Comparison of ENCODE assay signal across 7 mouse cellular contexts in the genomic region with DNA sequence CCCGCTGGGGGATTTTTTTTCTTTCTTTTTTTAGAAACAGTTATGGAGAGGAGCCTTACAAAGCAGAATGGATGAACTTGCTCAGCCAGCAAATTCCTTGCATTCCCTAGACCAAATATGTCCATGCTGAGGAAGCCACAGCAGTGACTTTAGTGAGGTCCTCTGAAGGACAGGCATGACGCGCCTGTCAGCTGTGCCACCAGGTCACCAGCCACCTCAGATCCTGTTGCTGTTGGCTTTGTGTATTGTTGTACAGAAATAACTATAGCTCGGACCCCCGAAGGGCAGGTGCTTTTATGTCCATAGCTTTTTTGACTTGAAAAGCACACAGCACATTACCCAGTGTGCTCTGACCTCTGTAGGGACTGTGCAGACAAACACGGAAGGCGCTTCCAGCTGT. TPM values are rescaled to one million over a fixed set of nuclear protein-coding genes. Genes with fewer than 3 reads are reported as not detected.
DNase-seq lines count a peak whose midpoint lies in the region; ATAC-seq and TF ChIP-seq lines count a peak whose summit lies in the region.

No protein-coding gene starts in this region.

- H3K27me3 ChIP-seq in heart, embryonic 13.5 days (replicated peaks), result no peaks in the 10 kb centered on the region
- H3K27me3 ChIP-seq in limb, embryonic 13.5 days, result no peaks in the 10 kb centered on the region

- peak overlapping the region; percentile 44 for H3K4me2 ChIP-seq in heart, embryonic 13.5 days
- H3K4me2 ChIP-seq in limb, embryonic 13.5 days (replicated peaks), result no peak overlapping the region

- in situ Hi-C loops in ES-E14 (cut with MboI; ENCODE audit: low sequenced_read_pairs in 2 of 2, unreplicated experiment in 2 of 2), result no loop called here

- 29% methylated on average over 7 of the region's 7 CpGs for WGBS in heart, embryonic 13.5 days
- WGBS in limb, embryonic 13.5 days, result 78% methylated on average over 7 of the region's 7 CpGs

- peak; percentile 70 for ATAC-seq in heart, embryonic 13.5 days (ENCODE audit: extremely low read depth, insufficient number of reproducible peaks, low FRiP score, low TSS enrichment)
- ATAC-seq in limb, embryonic 13.5 days (ENCODE audit: low FRiP score, low read depth), result peak; percentile 52; the same call in 1 of the 2 replicates

- no peaks in the 10 kb centered on the region for H3K9me3 ChIP-seq in ES-E14 (ENCODE audit: control insufficient read depth, insufficient read depth, low read depth, low read length)
- H3K9me3 ChIP-seq in heart, embryonic 13.5 days, result no peaks in the 10 kb centered on the region
- H3K9me3 ChIP-seq in limb, embryonic 13.5 days, result no peaks in the 10 kb centered on the region

- H3K9ac ChIP-seq in ES-E14 (ENCODE audit: insufficient read depth, low read depth, low read length, poor library complexity, severe bottlenecking), result no peak overlapping the region
- H3K9ac ChIP-seq in heart, embryonic 13.5 days, result peak overlapping the region; percentile 71
- no peak overlapping the region for H3K9ac ChIP-seq in limb, embryonic 13.5 days

- H3K4me1 ChIP-seq in ES-E14 (ENCODE audit: control insufficient read depth in 2 of 2, insufficient read depth in 2 of 2, low read length in 2 of 2, poor library complexity in 1 of 2), result no peaks in the 10 kb centered on the region
- H3K4me1 ChIP-seq in heart, embryonic 13.5 days, result peaks cover 37% of the 10 kb centered on the region
- peaks cover 19% of the 10 kb centered on the region for H3K4me1 ChIP-seq in limb, embryonic 13.5 days

- H3K27ac ChIP-seq in ES-E14 (ENCODE audit: insufficient read depth, low read depth, low read length, poor library complexity, severe bottlenecking), result no peak overlapping the region
- peak overlapping the region; percentile 97 for H3K27ac ChIP-seq in heart, embryonic 13.5 days (replicated peaks)
- H3K27ac ChIP-seq in limb, embryonic 13.5 days, result no peak overlapping the region

- peak; percentile 52 for DNase-seq in 3134 (ENCODE audit: extremely low read depth, insufficient read length, low spot score)
- DNase-seq in ES-E14 (ENCODE audit: low read depth, low spot score), result no peak
- DNase-seq in right cerebral cortex, postnatal 14 days, result no peak
- DNase-seq in left cerebral cortex, adult 8-10 months (ENCODE audit: low spot score in 2 of 2), result no peak
- no peak for DNase-seq in layer of hippocampus, postnatal 10 days (ENCODE audit: low spot score in 2 of 2)

- H3K4me3 ChIP-seq in ES-E14 (ENCODE audit: insufficient read depth in 1 of 2, low read depth in 1 of 2, low read length in 2 of 2, poor library complexity in 1 of 2, severe bottlenecking in 1 of 2), result no peak overlapping the region
- H3K4me3 ChIP-seq in heart, embryonic 13.5 days, result no peak overlapping the region
- no peak overlapping the region for H3K4me3 ChIP-seq in limb, embryonic 13.5 days

- H3K36me3 ChIP-seq in ES-E14 (ENCODE audit: control insufficient read depth, insufficient read depth, low read length, poor library complexity, severe bottlenecking), result no peaks in the 10 kb centered on the region
- no peaks in the 10 kb centered on the region for H3K36me3 ChIP-seq in heart, embryonic 13.5 days
- H3K36me3 ChIP-seq in limb, embryonic 13.5 days, result no peaks in the 10 kb centered on the region

TF ChIP-seq in ES-E14, 5 proteins besides CTCF, POLR2A, EP300 and RAD21:
- TF ChIP-seq ZC3H11A (IDR thresholded peaks at IDR 0.05; ENCODE audit: borderline replicate concordance, low read depth, low read length), result no peak
- TF ChIP-seq ZNF384 (IDR thresholded peaks at IDR 0.05; ENCODE audit: low read depth, low read length), result no peak
- TF ChIP-seq MAFK (IDR thresholded peaks at IDR 0.05; ENCODE audit: insufficient read depth, low read depth, low read length), result 0 out of 2 replicates have a peak, but pooled peaks have one; percentile 33

RNA-seq across cellular contexts. Expression of a gene that starts 38.1 kb away (rescaled TPM):
- total RNA-seq in ES-E14 (2012; rRNA removed), result 4.4 and 5.9 TPM in 2 replicates
- polyA plus RNA-seq in heart, embryonic 13.5 days (2015; fragmentation: Nextera tagmentation; extraction: Ambion mirVana), result 11.4 and 12.7 TPM in 2 replicates
- 10.4 and 11.6 TPM in 2 replicates for polyA plus RNA-seq in limb, embryonic 13.5 days (2015; fragmentation: Nextera tagmentation; extraction: Ambion mirVana)
- total RNA-seq in left cerebral cortex, adult 8-10 months (2022), result 10 to 100 TPM; 78.7 to 83.4 (median 80.8) TPM
- 10 to 100 TPM; 88.5 to 95.5 TPM for total RNA-seq in layer of hippocampus, postnatal 10 days (2021)

Comparison
In these comparisons a context has a peak if more than half of its experiments do, and no peak if none do; other contexts are left out.
1. RNA of a gene that starts 38.1 kb away (total RNA-seq): 88.5 to 95.5 TPM in layer of hippocampus, postnatal 10 days and 78.7 to 83.4 TPM in left cerebral cortex, adult 8-10 months; 4.4 to 5.9 TPM in ES-E14; every median in the first group is over 10 times any median in the second.